Mouse (Mus musculus) mouse embryonic stem cell (cell line): ENCODE data around the gene Ptrhd1.
"Not testable (repeated sequence)": the region's sequence is repeated elsewhere in the genome, so short reads cannot be mapped to it uniquely, and the experiment has no call there.

Source experiments
- in situ Hi-C, 2 experiments: fragments of 300-500 bp; cut with MboI; formaldehyde crosslinking; loops; 1 replicate in 1 of 2; 3 replicates in 1 of 2; pipeline ENCODE4 v1.14.3; 2019 to 2020; ENCODE audit warnings: low sequenced_read_pairs in 2 of 2, low pct_unique_long_range_greater_than_20kb in 1 of 2, mixed read lengths in 1 of 2; ENCODE audit not compliant: unreplicated experiment in 1 of 2

Gene Ptrhd1

DNA sequence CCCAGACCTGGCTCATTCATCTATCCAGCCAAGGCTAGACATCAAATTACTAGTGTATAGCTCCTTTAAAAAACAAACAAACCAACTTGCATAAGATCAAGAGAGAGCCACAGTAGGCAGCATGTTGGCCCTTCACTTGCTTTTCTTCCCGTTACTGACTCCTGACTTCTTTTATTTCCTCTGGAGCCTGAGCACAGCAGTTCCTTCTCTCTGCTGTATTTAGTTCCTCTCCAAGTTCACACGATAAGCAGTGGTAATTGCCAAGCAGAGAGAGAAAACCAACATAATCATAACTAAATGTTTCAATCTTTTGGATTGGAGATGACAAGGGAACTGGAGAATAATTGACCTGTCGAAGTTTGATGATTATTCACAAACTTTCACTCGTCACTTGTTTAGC, 1.1 kb upstream of the Ptrhd1 start:
- in situ Hi-C loops = no loop called here

DNA sequence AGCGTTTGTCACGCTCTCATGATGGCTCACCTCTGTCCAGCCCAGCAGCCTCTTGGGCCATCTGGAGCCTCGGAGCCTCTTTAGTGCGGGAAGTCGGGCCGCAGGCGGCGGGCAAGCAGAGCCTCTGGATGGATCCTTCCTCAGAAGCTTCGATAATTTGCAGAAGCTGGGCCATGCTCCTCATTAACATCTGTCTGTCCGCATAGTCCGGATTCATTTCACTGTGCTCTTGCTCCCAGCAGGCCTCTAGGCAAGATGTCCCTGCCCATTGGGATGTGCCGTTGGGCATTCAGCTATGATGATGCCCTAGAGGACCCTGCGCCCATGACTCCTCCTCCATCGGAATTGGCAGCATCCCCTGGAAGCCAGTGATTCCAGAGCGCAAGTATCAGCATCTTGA, 3.7 kb downstream of the Ptrhd1 start:
- in situ Hi-C loops = no loop called here

DNA sequence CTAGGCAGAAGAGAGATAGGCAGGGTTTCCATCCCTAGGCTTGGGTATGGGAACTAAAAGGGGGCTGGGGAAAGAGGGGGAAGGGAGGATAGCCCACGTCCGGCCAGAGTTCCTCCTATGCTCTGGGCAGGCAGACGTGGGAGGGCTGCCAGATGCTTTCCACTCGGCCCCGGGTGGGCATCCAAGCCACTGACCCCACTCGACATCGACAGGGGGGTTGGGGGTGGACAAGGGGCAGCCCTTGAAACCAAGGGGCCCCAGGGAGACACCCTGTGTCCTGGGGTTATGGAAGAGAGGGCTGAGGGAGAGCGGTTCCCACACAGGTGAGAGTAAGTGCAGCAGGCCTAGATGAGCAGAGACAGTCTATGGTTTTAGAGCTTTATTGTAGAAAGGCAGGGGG, 6.5 kb downstream of the Ptrhd1 start:
- in situ Hi-C loops = not testable (repeated sequence)

DNA sequence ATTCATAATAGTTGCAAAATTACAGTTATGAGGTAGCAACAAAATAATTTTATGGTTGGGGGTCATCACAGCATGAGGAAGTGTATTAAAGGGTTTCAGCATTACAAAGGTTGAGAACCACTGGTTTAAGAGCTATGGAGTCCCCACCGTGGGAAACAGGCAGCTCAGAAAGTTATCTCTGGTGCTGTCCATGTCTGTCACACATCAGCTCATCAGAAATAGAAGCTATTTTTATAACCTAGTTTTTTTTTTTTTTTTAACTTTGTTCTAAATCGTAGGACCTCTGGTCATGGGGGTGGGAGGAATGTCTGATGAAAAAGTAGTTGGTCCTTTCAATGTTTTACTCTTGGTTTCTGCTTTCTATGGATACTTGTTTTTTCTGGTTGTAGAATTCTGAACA, 10.0 kb downstream of the Ptrhd1 start:
- in situ Hi-C loops = no loop called here

DNA sequence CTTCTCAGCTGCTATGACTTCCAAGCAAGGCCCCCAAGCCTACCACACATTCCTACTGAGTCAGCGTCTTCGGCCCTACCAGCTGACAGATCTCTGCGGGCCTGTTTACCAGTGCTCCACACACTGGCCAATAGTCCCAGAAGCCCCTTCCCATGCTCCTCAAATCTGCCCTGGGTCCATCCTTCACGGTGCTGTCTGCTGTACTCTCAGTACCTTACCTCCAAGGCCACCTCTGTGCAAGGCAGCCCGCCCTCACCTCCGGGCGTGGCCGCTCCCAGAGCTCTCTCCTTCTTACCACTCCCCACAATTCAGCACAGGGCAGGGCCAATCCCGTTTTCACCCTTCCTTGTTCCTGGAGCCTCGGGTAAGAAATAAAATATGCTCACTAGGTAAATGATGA, 11.9 kb downstream of the Ptrhd1 start:
- in situ Hi-C loops = no loop called here

DNA sequence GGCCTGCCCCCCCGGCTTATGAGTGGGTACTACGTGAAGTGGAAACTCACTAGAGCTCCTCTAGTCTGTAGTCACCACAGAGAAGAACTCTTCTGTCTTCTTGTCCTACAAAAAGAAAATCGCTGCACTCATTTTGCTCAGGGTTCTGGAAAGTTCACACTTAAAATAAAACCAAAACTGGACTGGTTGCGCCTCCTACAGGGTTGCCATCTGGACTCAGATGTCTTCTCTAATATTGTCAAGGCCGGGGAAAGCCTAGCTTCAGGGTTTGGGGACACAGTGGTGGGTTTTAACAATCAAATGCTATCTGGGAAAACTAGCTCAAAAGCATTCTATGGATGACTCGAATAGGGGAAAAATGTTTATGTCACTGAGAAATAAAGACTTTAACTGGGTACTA, 16.0 kb downstream of the Ptrhd1 start:
- in situ Hi-C loops = no loop called here

DNA sequence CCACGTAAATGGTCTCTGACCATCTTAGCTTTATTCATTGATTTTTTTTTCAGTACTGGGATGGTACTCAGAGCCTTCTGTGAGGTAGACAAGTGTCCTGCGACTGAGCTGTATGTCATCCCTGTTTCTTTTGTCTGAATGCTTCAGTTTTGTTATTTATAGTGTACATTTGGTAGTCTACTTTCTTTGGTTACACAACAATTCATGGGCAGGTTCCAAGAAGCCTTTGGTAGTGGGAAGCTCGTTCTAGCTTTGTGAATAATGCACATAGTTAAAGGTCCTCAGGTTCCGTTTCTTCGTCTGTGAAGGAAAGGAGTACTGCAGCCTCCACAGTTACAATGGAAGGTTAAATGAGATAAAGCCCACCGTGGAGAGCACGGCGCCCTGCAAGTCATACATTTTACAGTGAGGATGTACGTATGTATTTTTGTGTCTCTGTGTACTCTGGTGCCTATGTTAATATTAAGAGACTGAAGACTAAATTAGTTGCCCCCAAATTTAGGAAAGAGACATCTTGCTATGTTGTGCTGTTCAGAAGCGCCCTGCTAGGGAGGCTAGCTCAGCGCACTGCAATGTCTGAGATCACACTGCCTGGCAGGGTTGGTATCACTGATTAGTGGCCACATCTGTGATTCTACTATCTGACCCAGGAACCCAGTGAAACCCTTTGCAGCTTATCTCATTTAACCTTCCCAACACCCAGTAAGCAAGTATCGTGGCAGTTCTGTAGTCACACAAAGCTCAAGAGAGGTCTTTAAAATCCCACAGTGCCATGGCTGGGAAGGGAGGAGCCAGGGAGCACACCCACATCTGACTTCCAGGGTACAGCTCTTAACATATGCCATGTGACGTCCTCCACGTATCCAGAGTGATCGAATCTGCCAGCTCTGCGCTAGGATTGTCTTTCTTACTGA, 19.2 kb downstream of the Ptrhd1 start:
- in situ Hi-C loops = no loop called here

DNA sequence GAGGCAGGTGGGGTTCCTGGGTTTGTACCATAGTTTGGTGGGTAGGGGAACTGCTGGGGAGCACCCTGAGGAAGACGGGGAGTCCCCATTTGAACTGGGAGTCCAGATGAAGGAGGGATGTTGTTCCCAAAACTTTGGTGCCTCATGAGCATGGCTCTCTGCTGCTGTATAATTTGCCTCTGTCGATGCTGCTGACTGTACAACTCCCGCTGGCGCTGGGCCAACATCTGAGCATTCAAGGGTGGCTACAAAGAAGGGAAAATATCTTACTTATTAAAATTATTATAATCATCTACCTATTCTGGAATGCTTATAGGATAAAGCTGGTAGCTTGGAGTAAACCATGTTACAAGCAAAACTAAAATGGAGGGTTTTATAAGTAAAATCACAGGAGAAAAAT, 33.9 kb downstream of the Ptrhd1 start:
- in situ Hi-C loops = no loop called here

DNA sequence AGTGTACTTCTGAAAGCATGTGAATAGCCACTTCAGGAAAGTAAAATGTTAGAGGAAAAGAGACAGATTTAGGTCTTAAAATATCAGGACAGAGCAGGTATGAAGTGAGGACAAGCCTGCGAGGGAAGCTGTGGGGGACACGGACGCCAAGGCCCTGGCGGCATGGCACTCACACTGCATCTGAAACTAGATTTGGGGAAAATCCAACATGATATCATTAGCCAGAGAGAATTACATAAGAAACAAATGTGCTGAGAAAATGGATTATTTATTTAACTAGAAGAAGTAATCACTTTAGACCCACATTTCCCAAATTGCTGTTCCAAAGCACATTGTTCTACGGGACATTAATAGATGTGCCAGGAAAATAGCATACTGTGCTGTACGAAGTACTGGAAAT, 37.3 kb downstream of the Ptrhd1 start:
- in situ Hi-C loops = no loop called here

DNA sequence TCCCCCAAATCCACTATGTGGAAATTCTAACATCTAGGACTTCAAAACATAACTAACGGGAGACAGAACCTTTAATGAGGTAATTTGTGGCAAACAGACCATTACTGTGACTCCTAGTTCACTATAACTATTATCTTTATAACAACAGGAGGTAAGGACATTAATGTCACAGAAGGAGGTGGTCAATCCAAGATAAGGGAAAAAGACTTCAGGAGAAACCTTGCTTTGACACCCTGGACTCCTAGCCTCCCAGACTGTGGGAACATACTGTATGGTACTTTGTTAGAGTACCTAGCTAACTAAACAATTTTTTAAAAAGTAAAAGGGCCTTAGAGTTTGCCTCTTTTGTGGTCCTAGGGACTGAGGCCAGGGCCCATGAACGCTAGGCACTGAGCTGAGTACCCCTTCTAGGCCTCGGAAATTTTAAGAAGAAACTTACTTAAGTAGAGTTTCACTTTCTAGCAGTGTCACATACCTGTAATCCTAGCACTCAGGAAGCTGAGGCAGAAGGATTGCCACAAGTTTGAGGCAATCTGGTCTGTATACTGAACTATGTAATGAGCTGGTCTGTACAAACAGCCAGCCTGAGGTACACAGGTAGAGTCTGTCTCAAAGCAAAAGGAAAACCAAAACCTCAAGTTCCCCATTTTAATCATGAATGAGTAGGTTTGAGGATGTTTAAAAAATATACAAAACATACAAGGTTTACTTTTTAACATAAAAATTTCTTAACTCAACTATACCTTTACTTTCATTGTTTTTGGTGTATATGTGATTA, 45.3 kb downstream of the Ptrhd1 start:
- in situ Hi-C loops = no loop called here

DNA sequence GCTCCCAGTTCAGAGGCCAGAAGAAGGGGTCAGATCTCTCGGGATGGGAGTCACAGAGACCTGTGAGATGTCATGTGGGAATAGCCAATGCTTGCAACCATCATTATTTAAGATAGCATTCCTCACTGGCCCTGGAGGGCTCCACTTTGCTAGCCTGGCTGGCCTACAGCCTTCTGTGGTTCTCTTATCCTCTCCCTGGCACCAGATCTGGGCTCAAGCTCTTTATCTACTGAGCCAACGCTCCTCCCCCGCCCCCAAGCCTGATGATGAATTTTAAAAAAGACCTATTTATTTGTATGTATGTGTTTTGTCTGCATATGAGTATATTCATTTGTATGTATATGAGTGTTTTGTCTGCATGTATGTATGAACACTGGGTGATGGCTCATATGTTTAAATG, 46.1 kb downstream of the Ptrhd1 start:
- in situ Hi-C loops = no loop called here

DNA sequence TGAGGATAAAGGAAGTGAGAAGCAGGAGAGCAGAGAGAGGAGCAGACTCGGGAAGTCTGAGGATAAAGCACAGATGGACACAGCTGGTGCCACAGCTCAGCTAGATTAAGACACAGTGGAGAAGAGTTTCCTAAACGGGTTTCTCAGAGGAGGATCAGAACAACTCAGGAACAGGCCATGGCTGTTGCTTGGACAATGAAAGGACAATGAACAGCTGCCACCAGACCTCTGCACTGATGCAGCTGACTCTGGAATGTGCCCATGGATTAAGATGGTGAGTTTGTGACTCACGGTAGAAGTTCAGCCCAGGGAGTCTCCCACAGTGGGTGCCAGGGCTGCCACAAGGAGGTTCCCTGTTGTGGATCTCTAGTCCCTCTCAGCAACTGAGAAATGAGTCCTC, 51.4 kb downstream of the Ptrhd1 start:
- in situ Hi-C loops = no loop called here
